Mouse (Mus musculus) heart, embryonic 11.5 days (tissue): ENCODE measurements around the gene Neb. TPM values are rescaled to one million over a fixed set of nuclear protein-coding genes. Genes with fewer than 3 reads are reported as not detected.

ENCODE experiments used
- ATAC-seq: fragments of 200-750 bp; cut with Nextera tagmentation; replicated peaks from 2 replicates; pipeline ENCODE4 v1.8.0; 2017; ENCODE audit warnings: moderate library complexity; ENCODE audit not compliant: insufficient number of reproducible peaks, low FRiP score, low TSS enrichment
- H3K27ac ChIP-seq: fragments of 300-500 bp; sonication (generic); 2 replicates; pipeline ENCODE4 v1.5.1; 2014; ENCODE audit warnings: mild to moderate bottlenecking, low read depth, low read length
- H3K27me3 ChIP-seq: fragments of 300-500 bp; sonication (generic); 2 replicates; pipeline ENCODE4 v1.6.1; 2014; ENCODE audit warnings: mild to moderate bottlenecking, low read length, mixed read lengths; ENCODE audit not compliant: control insufficient read depth, insufficient read depth
- H3K36me3 ChIP-seq: fragments of 300-500 bp; sonication (generic); 2 replicates; pipeline ENCODE4 v1.6.1; 2014; ENCODE audit warnings: mild to moderate bottlenecking, low read length, moderate library complexity, mixed read lengths; ENCODE audit not compliant: control insufficient read depth, insufficient read depth
- H3K4me1 ChIP-seq: fragments of 300-500 bp; sonication (generic); 2 replicates; pipeline ENCODE4 v1.6.1; 2014; ENCODE audit warnings: low read length; ENCODE audit not compliant: control insufficient read depth, insufficient read depth
- H3K4me2 ChIP-seq: fragments of 300-500 bp; sonication (generic); 2 replicates; pipeline ENCODE4 v1.6.1; 2014; ENCODE audit warnings: mild to moderate bottlenecking, moderate library complexity
- H3K4me3 ChIP-seq: fragments of 300-500 bp; sonication (generic); 2 replicates; pipeline ENCODE4 v1.5.1; 2014; ENCODE audit warnings: low read depth, low read length
- H3K9ac ChIP-seq: fragments of 300-500 bp; sonication (generic); 2 replicates; pipeline ENCODE4 v1.6.1; 2014; ENCODE audit warnings: mild to moderate bottlenecking, low read depth, low read length, moderate library complexity
- H3K9me3 ChIP-seq: fragments of 300-500 bp; sonication (generic); replicated peaks from 2 replicates; pipeline ENCODE4 v1.6.1; 2016; ENCODE audit warnings: low read length; ENCODE audit not compliant: control insufficient read depth
- WGBS: fragments of 180-500 bp; shearing (Covaris S2); extraction: QIAGEN DNeasy Blood & Tissue Kit; methylation state at CpG from one replicate; pipeline ENCODE4 v1.1.7; 2014; ENCODE audit not compliant: insufficient replicate concordance; 5-methylcytosine and 5-hydroxymethylcytosine counted together
- polyA plus RNA-seq: library from polyadenylated mRNA; unstranded; fragments of >200 nt; fragmentation: Nextera tagmentation; extraction: Ambion mirVana; gene quantifications from 2 replicates; pipeline ENCODE4 v1.2.1, GENCODE M21; 2014

Neb gene
- polyA plus RNA-seq, 1 experiment from 2014 or later: 3.2 TPM

DNA sequence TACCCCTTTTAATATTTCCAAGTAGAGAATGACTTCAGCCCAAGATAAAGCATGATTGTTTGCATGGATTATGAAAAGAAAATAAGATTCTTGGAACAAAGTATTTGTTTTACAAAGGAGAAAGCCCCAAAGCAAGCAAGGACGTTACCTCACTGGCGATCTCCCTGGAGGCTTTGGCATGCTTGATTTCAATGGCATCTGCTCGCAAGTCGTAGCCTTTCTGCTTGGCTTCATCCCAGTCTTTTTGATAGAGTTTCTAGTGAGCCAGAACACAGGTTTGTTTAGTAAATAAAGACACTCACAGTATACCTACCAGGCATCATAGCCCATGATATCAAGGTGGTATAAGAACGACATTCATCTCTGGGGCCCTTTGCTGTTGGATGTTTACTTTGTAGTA lies 153.9 kb downstream of the Neb start:
- H3K36me3 ChIP-seq: no peaks in the 10 kb centered on the region
- no peaks in the 10 kb centered on the region for H3K9me3 ChIP-seq
- no peak overlapping the region for H3K4me2 ChIP-seq
- no peak for ATAC-seq
- H3K4me1 ChIP-seq: no peaks in the 10 kb centered on the region
- no peak overlapping the region for H3K27ac ChIP-seq
- WGBS: 86% methylated on average over 5 of the region's 5 CpGs
- no peak overlapping the region for H3K9ac ChIP-seq
- no peak overlapping the region for H3K4me3 ChIP-seq
- H3K27me3 ChIP-seq: no peaks in the 10 kb centered on the region

DNA sequence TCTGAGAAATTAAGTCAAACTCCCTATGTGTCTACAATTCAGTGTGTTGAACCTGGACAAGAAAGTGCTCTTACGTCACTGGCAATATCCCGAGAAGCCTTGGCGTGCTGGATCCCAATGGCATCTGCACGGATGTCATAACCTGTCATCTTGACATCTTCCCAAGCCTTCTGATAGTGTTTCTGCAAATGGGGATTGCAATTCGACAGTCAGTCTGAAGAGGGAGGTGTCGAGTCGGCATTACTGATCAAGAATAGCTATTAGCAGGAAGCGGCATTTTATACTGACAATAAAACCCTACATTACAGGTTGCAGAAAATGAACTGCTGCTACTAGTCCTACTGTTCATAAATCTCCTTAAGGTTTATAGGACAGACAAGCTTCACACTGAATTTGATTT lies 158.2 kb downstream of the Neb start:
- Histone ChIP-seq H3K27me3 (no peaks in the 10 kb centered on the region), H3K4me1 (no peaks in the 10 kb centered on the region), H3K4me2 (no peak overlapping the region), H3K36me3 (no peaks in the 10 kb centered on the region), H3K9me3 (no peaks in the 10 kb centered on the region), H3K4me3 (no peak overlapping the region), H3K9ac (no peak overlapping the region), H3K27ac (no peak overlapping the region)
- ATAC-seq: no peak
- 51% methylated on average over 8 of the region's 8 CpGs for WGBS

DNA sequence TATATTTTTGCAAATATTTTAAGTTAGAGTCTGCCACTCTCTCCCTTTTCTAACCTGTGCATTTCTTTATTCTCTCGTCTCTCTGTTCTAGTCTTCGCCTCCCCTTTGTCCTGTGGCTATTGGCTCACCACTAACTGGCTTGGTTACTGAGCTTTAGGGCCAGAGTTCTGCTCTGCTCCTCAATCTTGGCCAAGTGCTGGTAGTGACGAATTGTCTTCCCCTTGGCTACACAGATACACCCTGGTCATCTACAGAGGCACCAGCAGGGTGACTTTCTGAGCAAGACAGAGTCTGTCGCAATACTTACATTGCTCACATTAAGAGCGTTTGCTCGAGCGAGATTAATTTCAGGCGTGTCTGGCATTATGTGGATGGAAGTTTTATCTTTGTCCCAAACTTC lies 162.3 kb downstream of the Neb start:
- Histone ChIP-seq H3K27me3 (no peaks in the 10 kb centered on the region), H3K4me1 (no peaks in the 10 kb centered on the region), H3K4me3 (no peak overlapping the region), H3K4me2 (no peak overlapping the region), H3K9me3 (no peaks in the 10 kb centered on the region), H3K27ac (no peak overlapping the region), H3K36me3 (no peaks in the 10 kb centered on the region), H3K9ac (no peak overlapping the region)
- 86% methylated on average over 8 of the region's 8 CpGs for WGBS
- no peak for ATAC-seq

DNA sequence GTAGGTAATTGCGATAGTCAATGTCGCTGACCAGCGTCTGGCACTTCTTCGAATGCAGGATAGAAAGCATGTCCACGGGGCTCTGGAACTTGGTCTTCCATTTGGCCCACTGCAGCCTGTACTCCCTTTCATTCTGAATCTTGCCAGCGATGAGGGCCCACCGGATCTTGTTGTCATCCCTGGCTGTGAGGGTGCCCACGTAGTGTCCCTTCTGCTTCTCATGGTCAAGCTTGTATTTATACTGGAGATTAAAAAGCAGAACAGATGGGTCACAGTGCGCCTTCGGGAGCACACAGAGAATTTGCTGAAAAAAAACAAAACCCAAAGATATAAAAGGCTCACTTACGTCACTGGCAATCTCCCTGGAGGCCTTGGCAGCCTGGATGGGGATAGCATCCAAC lies 165.7 kb downstream of the Neb start:
- no peaks in the 10 kb centered on the region for H3K9me3 ChIP-seq
- H3K4me3 ChIP-seq: no peak overlapping the region
- H3K4me2 ChIP-seq: no peak overlapping the region
- no peak overlapping the region for H3K27ac ChIP-seq
- ATAC-seq: no peak
- 86% methylated on average over 11 of the region's 11 CpGs for WGBS
- no peaks in the 10 kb centered on the region for H3K4me1 ChIP-seq
- no peaks in the 10 kb centered on the region for H3K27me3 ChIP-seq
- H3K36me3 ChIP-seq: no peaks in the 10 kb centered on the region
- H3K9ac ChIP-seq: no peak overlapping the region

DNA sequence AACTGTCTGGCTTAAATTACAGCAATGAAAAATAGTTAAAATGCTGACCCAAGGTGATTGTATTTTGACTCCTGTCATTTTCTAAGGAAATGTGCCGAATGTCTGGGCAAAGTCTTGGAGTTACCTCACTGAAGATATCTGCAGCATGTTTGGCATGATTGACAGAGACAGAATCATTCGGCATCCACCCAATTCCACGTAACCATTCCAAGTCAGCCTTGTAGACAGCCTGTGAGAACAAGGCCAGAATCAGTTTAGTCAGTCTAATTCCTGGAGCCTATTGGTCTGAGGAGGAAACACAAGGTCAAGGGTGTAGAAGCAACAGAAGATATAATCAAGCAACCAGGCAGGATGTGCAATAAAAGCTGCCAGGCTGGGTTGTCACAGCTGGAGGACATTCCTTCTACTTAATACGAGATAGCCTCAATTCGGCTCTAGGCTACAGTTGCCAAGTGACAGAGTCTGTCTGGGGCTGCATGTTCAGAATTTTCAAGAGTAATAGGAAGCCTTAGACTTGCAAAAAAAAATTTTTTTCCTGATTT lies 166.8 kb downstream of the Neb start:
- H3K4me3 ChIP-seq: no peak overlapping the region
- WGBS: 42% methylated on average over 5 of the region's 5 CpGs
- no peaks in the 10 kb centered on the region for H3K27me3 ChIP-seq
- H3K4me1 ChIP-seq: no peaks in the 10 kb centered on the region
- no peak overlapping the region for H3K27ac ChIP-seq
- no peak overlapping the region for H3K4me2 ChIP-seq
- ATAC-seq: no peak
- H3K36me3 ChIP-seq: no peaks in the 10 kb centered on the region
- H3K9me3 ChIP-seq: no peaks in the 10 kb centered on the region
- H3K9ac ChIP-seq: no peak overlapping the region

- H3K9me3 ChIP-seq: no peaks in the 10 kb centered on the region
- no peak overlapping the region for H3K4me3 ChIP-seq
- no peak overlapping the region for H3K27ac ChIP-seq
- H3K4me2 ChIP-seq: no peak overlapping the region
- H3K4me1 ChIP-seq: no peaks in the 10 kb centered on the region
- no peak overlapping the region for H3K9ac ChIP-seq
- no peak for ATAC-seq
- no peaks in the 10 kb centered on the region for H3K36me3 ChIP-seq
- WGBS: 86% methylated on average over 7 of the region's 7 CpGs
- H3K27me3 ChIP-seq: no peaks in the 10 kb centered on the region
Observed at GRCm38 (mm10) chr2:52210685-52211084, 167.6 kb downstream of the Neb start.

DNA sequence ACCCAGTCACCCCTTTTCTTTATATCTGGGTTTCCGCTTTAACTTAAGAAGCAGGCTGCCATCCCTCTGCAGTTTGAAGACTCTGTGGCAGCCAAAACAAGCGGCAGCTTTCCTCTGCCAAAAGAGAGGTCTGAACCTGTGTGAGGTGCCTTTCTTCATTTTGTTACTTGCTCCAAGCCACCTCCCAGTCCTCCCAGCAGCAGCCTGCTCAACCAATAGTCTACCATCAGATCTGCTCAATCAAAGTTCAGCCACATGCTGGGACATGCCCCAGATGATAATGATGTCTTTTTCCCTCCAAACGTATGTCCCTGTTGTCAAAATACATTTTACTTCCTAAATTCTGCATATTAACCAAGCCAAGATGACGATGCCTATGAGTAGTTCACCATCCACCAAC lies 173.3 kb downstream of the Neb start:
- Histone ChIP-seq H3K27ac (no peak overlapping the region), H3K27me3 (no peaks in the 10 kb centered on the region), H3K36me3 (no peaks in the 10 kb centered on the region), H3K4me1 (no peaks in the 10 kb centered on the region), H3K9me3 (no peaks in the 10 kb centered on the region), H3K4me3 (no peak overlapping the region), H3K9ac (no peak overlapping the region), H3K4me2 (no peak overlapping the region)
- 81% methylated on average over 4 of the region's 4 CpGs for WGBS
- no peak for ATAC-seq

- H3K27me3 ChIP-seq: no peaks in the 10 kb centered on the region
- H3K9ac ChIP-seq: no peak overlapping the region
- 87% methylated on average over 6 of the region's 6 CpGs for WGBS
- H3K36me3 ChIP-seq: no peaks in the 10 kb centered on the region
- H3K9me3 ChIP-seq: no peaks in the 10 kb centered on the region
- no peak overlapping the region for H3K27ac ChIP-seq
- ATAC-seq: no peak
- H3K4me1 ChIP-seq: no peaks in the 10 kb centered on the region
- no peak overlapping the region for H3K4me2 ChIP-seq
- no peak overlapping the region for H3K4me3 ChIP-seq
Observed at GRCm38 (mm10) chr2:52193629-52194028, 184.6 kb downstream of the Neb start.

DNA sequence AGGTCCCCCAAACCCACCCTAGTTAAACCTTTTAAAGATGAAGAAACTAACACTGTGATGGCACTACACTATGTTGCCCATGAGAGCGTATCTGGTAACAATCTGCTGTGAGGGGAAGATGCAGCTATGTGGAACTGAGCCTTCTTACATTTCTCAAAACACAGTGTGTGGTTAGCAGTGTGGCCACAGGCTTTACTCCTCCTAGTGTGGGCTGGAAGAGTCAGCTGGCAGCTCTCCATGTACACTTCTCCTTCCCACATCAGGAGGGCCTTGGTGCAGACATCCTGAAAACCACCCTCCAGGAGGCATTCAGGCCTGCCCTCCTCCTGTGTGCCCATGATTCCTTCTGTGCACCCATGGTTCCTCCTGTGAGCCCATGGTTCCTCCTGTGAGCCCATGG lies 198.6 kb downstream of the Neb start:
- Histone ChIP-seq H3K36me3 (no peaks in the 10 kb centered on the region), H3K9ac (no peak overlapping the region), H3K4me3 (no peak overlapping the region), H3K27me3 (no peaks in the 10 kb centered on the region), H3K9me3 (no peaks in the 10 kb centered on the region), H3K4me1 (no peaks in the 10 kb centered on the region), H3K4me2 (no peak overlapping the region), H3K27ac (no peak overlapping the region)
- 81% methylated on average over 1 of the region's 1 CpGs for WGBS
- no peak for ATAC-seq
